Mouse (Mus musculus): ENCODE measurements around the gene Il7r.

- no peak for TF ChIP-seq MAFK (IDR thresholded peaks at IDR 0.05; ENCODE audit: insufficient read depth, low read depth, low read length)
- no peak for TF ChIP-seq ZC3H11A (IDR thresholded peaks at IDR 0.05; ENCODE audit: borderline replicate concordance, low read depth, low read length)
- TF ChIP-seq HCFC1 (IDR thresholded peaks at IDR 0.05; ENCODE audit: borderline replicate concordance, insufficient read depth, low read length): no peak
- no peak for TF ChIP-seq CHD2 (IDR thresholded peaks at IDR 0.05; ENCODE audit: low read depth, low read length)
These were observed 58.8 kb downstream of the Il7r start for GRCm38 (mm10) chr15:9471053-9471685.

Measured in ES-E14 (cell line).